Mouse (Mus musculus): Measurements from ENCODE around the gene Mthfd1.

DNA sequence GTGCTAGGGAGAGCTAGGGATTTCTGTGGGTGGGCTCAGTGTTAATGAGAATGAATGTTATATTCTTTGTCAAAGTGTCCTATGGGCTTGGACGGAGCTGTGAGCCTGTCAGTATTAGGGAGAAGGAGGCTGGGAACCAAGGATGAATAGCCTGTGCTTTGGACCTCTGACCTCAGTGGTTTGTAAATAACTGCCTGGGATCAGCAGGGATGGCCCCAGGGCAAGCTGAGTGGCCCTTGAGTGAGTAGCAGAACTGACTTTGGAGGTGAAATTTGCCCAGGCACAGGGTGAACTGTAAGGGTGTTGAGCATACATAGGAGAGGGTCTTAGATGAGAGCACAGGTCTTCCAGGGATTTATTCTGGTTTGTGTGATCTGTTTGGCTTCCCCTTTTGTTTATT lies 8.8 kb downstream of the Mthfd1 start:
- TF ChIP-seq CTCF (IDR thresholded peaks at IDR 0.05; ENCODE audit: extremely low read depth, insufficient read depth, low read length) = no peak
- TF ChIP-seq POLR2A (IDR thresholded peaks at IDR 0.05; ENCODE audit: extremely low read depth, insufficient read depth, low read length) = no peak
